ENCODE assay signal across 8 mouse cellular contexts in the genomic region with DNA sequence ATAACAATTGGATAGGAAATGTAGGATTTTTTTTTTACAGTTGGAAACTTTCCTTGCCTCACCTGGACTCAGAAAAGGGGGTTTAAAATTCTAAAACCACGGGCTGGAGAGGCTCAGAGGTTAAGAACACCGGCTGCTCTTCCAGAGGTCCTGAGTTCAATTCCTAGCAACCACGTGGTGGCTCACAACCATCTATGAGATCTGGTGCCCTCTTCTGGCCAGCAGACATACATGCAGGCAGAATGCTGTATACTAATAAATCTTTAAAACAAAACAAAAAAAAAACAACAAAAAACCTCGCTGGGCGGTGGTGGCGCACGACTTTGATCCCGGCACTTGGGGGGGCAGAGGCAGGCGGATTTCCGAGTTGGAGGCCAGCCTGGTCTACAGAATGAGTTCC. TPM values are rescaled to one million over a fixed set of nuclear protein-coding genes. Genes with fewer than 3 reads are reported as not detected.
DNase-seq lines count a peak whose midpoint lies in the region; ATAC-seq and TF ChIP-seq lines count a peak whose summit lies in the region.

No protein-coding gene starts in this region.

- TF ChIP-seq EP300 in liver, postnatal 0 days (IDR thresholded peaks at IDR 0.05; ENCODE audit: low read depth): no peak

- no peak overlapping the region for H3K4me3 ChIP-seq in intestine, postnatal 0 days (ENCODE audit: low read depth, low read length)
- no peak overlapping the region for H3K4me3 ChIP-seq in intestine, embryonic 16.5 days (ENCODE audit: low read length)
- no peak overlapping the region for H3K4me3 ChIP-seq in E14TG2a.4 (replicated peaks; ENCODE audit: low read length)
- no peak overlapping the region for H3K4me3 ChIP-seq in liver, postnatal 0 days (ENCODE audit: low read depth, low read length)

- no peak overlapping the region for H3K4me2 ChIP-seq in intestine, postnatal 0 days (replicated peaks; ENCODE audit: low read depth)
- H3K4me2 ChIP-seq in intestine, embryonic 16.5 days (ENCODE audit: low read depth, low read length): no peak overlapping the region
- H3K4me2 ChIP-seq in liver, postnatal 0 days (ENCODE audit: low read depth, low read length): no peak overlapping the region

- no peak overlapping the region for H3K27ac ChIP-seq in intestine, postnatal 0 days (ENCODE audit: low read depth, low read length)
- H3K27ac ChIP-seq in intestine, embryonic 16.5 days (ENCODE audit: low read length): no peak overlapping the region
- no peak overlapping the region for H3K27ac ChIP-seq in liver, postnatal 0 days (ENCODE audit: low read depth)

- TF ChIP-seq CTCF in intestine, postnatal 0 days (IDR thresholded peaks at IDR 0.05; ENCODE audit: low read depth): peak; percentile 56
- TF ChIP-seq CTCF in E14TG2a.4 (conservative IDR thresholded peaks at IDR 0.05; ENCODE audit: low read length): peak; percentile 44
- peak; percentile 65 for TF ChIP-seq CTCF in liver, postnatal 0 days (IDR thresholded peaks at IDR 0.05; ENCODE audit: low read depth)

- no peak for ATAC-seq in intestine, postnatal 0 days
- ATAC-seq in intestine, embryonic 16.5 days: no peak
- 0 out of 2 replicates have a peak, but pooled peaks have one; percentile 8 for ATAC-seq in liver, postnatal 0 days
- no peak for ATAC-seq in granulocyte monocyte progenitor cell, adult 5-6 weeks (replicated peaks; ENCODE audit: poor library complexity, severe bottlenecking)

- H3K4me1 ChIP-seq in intestine, postnatal 0 days (replicated peaks; ENCODE audit: control insufficient read depth, insufficient read depth, low read length): no peaks in the 10 kb centered on the region
- no peaks in the 10 kb centered on the region for H3K4me1 ChIP-seq in intestine, embryonic 16.5 days (ENCODE audit: control insufficient read depth, insufficient read depth, low read length)
- peaks cover 62% of the 10 kb centered on the region for H3K4me1 ChIP-seq in E14TG2a.4 (replicated peaks; ENCODE audit: low read depth, low read length)
- 0 out of 2 replicates have a peak, but pooled peaks cover under 1% of the 10 kb centered on the region for H3K4me1 ChIP-seq in liver, postnatal 0 days (ENCODE audit: insufficient read depth)

- DNase-seq in 3T3-L1 (ENCODE audit: low read depth, low spot score): peak; percentile 45
- peak; percentile 31 for DNase-seq in liver, postnatal 0 days
- no peak for DNase-seq in ovary, postnatal 36 days (ENCODE audit: low spot score)
- no peak for DNase-seq in adrenal gland, postnatal 10 days

- H3K9me3 ChIP-seq in intestine, postnatal 0 days (ENCODE audit: control insufficient read depth): no peaks in the 10 kb centered on the region
- H3K9me3 ChIP-seq in intestine, embryonic 16.5 days (ENCODE audit: control insufficient read depth, low read length): no peaks in the 10 kb centered on the region
- H3K9me3 ChIP-seq in E14TG2a.4 (ENCODE audit: low read length): no peaks in the 10 kb centered on the region
- H3K9me3 ChIP-seq in liver, postnatal 0 days (ENCODE audit: low read length): no peaks in the 10 kb centered on the region

- H3K9ac ChIP-seq in intestine, postnatal 0 days (ENCODE audit: low read depth, low read length): no peak overlapping the region
- H3K9ac ChIP-seq in intestine, embryonic 16.5 days (ENCODE audit: low read depth, low read length): no peak overlapping the region
- H3K9ac ChIP-seq in liver, postnatal 0 days (replicated peaks): no peak overlapping the region

- no peaks in the 10 kb centered on the region for H3K27me3 ChIP-seq in intestine, postnatal 0 days (replicated peaks; ENCODE audit: control insufficient read depth, insufficient read depth, low read length)
- H3K27me3 ChIP-seq in intestine, embryonic 16.5 days (replicated peaks; ENCODE audit: control insufficient read depth, insufficient read depth, low read length): no peaks in the 10 kb centered on the region
- H3K27me3 ChIP-seq in E14TG2a.4 (ENCODE audit: insufficient read depth, low read length): no peaks in the 10 kb centered on the region
- H3K27me3 ChIP-seq in liver, postnatal 0 days (ENCODE audit: insufficient read depth, low read length): no peaks in the 10 kb centered on the region

- H3K36me3 ChIP-seq in intestine, postnatal 0 days (ENCODE audit: control insufficient read depth, insufficient read depth): peaks cover 24% of the 10 kb centered on the region
- peaks cover 3% of the 10 kb centered on the region; the same call in 1 of the 2 replicates for H3K36me3 ChIP-seq in intestine, embryonic 16.5 days (ENCODE audit: control insufficient read depth, insufficient read depth, low read length)
- H3K36me3 ChIP-seq in E14TG2a.4 (ENCODE audit: insufficient read depth, low read length): peaks cover 8% of the 10 kb centered on the region; the same call in 1 of the 2 replicates
- H3K36me3 ChIP-seq in liver, postnatal 0 days (replicated peaks; ENCODE audit: insufficient read depth, low read length): peaks cover 3% of the 10 kb centered on the region

- 82% methylated on average over 10 of the region's 10 CpGs for WGBS in intestine, postnatal 0 days
- WGBS in intestine, embryonic 16.5 days: 80% methylated on average over 10 of the region's 10 CpGs
- WGBS in liver, postnatal 0 days (ENCODE audit: insufficient replicate concordance): 72% methylated on average over 10 of the region's 10 CpGs

RNA-seq across cellular contexts. Expression of gene Prpf3, which starts 5.5 kb away (rescaled TPM):
- 14.9 and 16.5 TPM in 2 replicates for polyA plus RNA-seq in intestine, postnatal 0 days (2015; fragmentation: Nextera tagmentation; extraction: Ambion mirVana)
- 39.2 and 42.0 TPM in 2 replicates for polyA plus RNA-seq in intestine, embryonic 16.5 days (2015; fragmentation: Nextera tagmentation; extraction: Ambion mirVana)
- polyA plus RNA-seq in liver, postnatal 0 days (2015; fragmentation: Nextera tagmentation; extraction: Ambion mirVana): 11.2 and 12.0 TPM in 2 replicates
- total RNA-seq in granulocyte monocyte progenitor cell, adult 5-6 weeks (2014; fragmentation: Nextera tagmentation): 49.6 and 60.8 TPM in 2 replicates
- total RNA-seq in granulocyte monocyte progenitor cell, adult 5-6 weeks (2017): 35.9 and 45.7 TPM in 2 replicates
- 10 to 100 TPM; 25.1 to 26.7 TPM for total RNA-seq in adrenal gland, postnatal 10 days (2021)

RNA-seq across cellular contexts. Expression of gene Mrps21, which starts 10.1 kb away (rescaled TPM):
- 353 and 369 TPM in 2 replicates for polyA plus RNA-seq in intestine, postnatal 0 days (2015; fragmentation: Nextera tagmentation; extraction: Ambion mirVana)
- polyA plus RNA-seq in intestine, embryonic 16.5 days (2015; fragmentation: Nextera tagmentation; extraction: Ambion mirVana): 357 and 360 TPM in 2 replicates
- 145 and 157 TPM in 2 replicates for polyA plus RNA-seq in liver, postnatal 0 days (2015; fragmentation: Nextera tagmentation; extraction: Ambion mirVana)
- 186 and 187 TPM in 2 replicates for total RNA-seq in granulocyte monocyte progenitor cell, adult 5-6 weeks (2014; fragmentation: Nextera tagmentation)
- total RNA-seq in granulocyte monocyte progenitor cell, adult 5-6 weeks (2017): 342 and 431 TPM in 2 replicates
- total RNA-seq in adrenal gland, postnatal 10 days (2021): 100 to 1,000 TPM; 270 to 288 TPM

RNA-seq across cellular contexts. Expression of gene Ciart, which starts 20.8 kb away (rescaled TPM):
- polyA plus RNA-seq in intestine, postnatal 0 days (2015; fragmentation: Nextera tagmentation; extraction: Ambion mirVana): 1.3 and 2.1 TPM in 2 replicates
- 6.4 and 7.6 TPM in 2 replicates for polyA plus RNA-seq in intestine, embryonic 16.5 days (2015; fragmentation: Nextera tagmentation; extraction: Ambion mirVana)
- polyA plus RNA-seq in liver, postnatal 0 days (2015; fragmentation: Nextera tagmentation; extraction: Ambion mirVana): 0.77 and 1.00 TPM in 2 replicates
- total RNA-seq in granulocyte monocyte progenitor cell, adult 5-6 weeks (2014; fragmentation: Nextera tagmentation): 2.6 and 4.6 TPM in 2 replicates
- total RNA-seq in granulocyte monocyte progenitor cell, adult 5-6 weeks (2017): 0.90 and 4.0 TPM in 2 replicates
- 1 to 10 TPM; 1.9 to 4.9 TPM for total RNA-seq in adrenal gland, postnatal 10 days (2021)

RNA-seq across cellular contexts. Expression of gene BC028528, which starts 30.6 kb away (rescaled TPM):
- polyA plus RNA-seq in intestine, postnatal 0 days (2015; fragmentation: Nextera tagmentation; extraction: Ambion mirVana): 10.9 and 11.9 TPM in 2 replicates
- polyA plus RNA-seq in intestine, embryonic 16.5 days (2015; fragmentation: Nextera tagmentation; extraction: Ambion mirVana): 18.4 and 19.8 TPM in 2 replicates
- 7.6 and 7.9 TPM in 2 replicates for polyA plus RNA-seq in liver, postnatal 0 days (2015; fragmentation: Nextera tagmentation; extraction: Ambion mirVana)
- 36.7 and 51.1 TPM in 2 replicates for total RNA-seq in granulocyte monocyte progenitor cell, adult 5-6 weeks (2014; fragmentation: Nextera tagmentation)
- total RNA-seq in granulocyte monocyte progenitor cell, adult 5-6 weeks (2017): 57.2 and 65.2 TPM in 2 replicates
- total RNA-seq in adrenal gland, postnatal 10 days (2021): 10 to 100 TPM; 27.7 to 38.8 TPM

RNA-seq across cellular contexts. Expression of gene Aph1a, which starts 32.6 kb away (rescaled TPM):
- polyA plus RNA-seq in intestine, postnatal 0 days (2015; fragmentation: Nextera tagmentation; extraction: Ambion mirVana): 42.2 and 52.4 TPM in 2 replicates
- 47.7 and 55.6 TPM in 2 replicates for polyA plus RNA-seq in intestine, embryonic 16.5 days (2015; fragmentation: Nextera tagmentation; extraction: Ambion mirVana)
- polyA plus RNA-seq in liver, postnatal 0 days (2015; fragmentation: Nextera tagmentation; extraction: Ambion mirVana): 17.1 and 22.9 TPM in 2 replicates
- 67.0 and 69.0 TPM in 2 replicates for total RNA-seq in granulocyte monocyte progenitor cell, adult 5-6 weeks (2014; fragmentation: Nextera tagmentation)
- total RNA-seq in granulocyte monocyte progenitor cell, adult 5-6 weeks (2017): 31.8 and 42.8 TPM in 2 replicates
- 100 to 1,000 TPM; 167 to 171 TPM for total RNA-seq in adrenal gland, postnatal 10 days (2021)

Comparison
In these comparisons a context has a peak if more than half of its experiments do, and no peak if none do; other contexts are left out.
1. DNase-seq: peak in 3T3-L1 (single experiment) and liver, postnatal 0 days (single experiment); none in ovary, postnatal 36 days (single experiment) and adrenal gland, postnatal 10 days (single experiment).
2. Peak in every context shown above with its lines, with median percentiles within 50 percentile points of each other: CTCF ChIP-seq.